Mouse (Mus musculus) thymus, adult 2 months (tissue): ENCODE data around the gene Gm11060.

Experiments
- CTCF ChIP-seq: fragments of 200-500 bp; IDR thresholded peaks from 2 replicates; pipeline ENCODE4 v1.5.1; 2012; ENCODE audit warnings: mild to moderate bottlenecking, control low read depth, low read length, moderate library complexity, borderline replicate concordance; ENCODE audit not compliant: control insufficient read depth, poor library complexity, insufficient read depth; ENCODE audit errors: extremely low read depth
- POLR2A ChIP-seq: fragments of 200-500 bp; IDR thresholded peaks from 2 replicates; pipeline ENCODE4 v1.6.1; 2012; ENCODE audit warnings: mild to moderate bottlenecking, low read length, control low read depth, moderate library complexity; ENCODE audit not compliant: control insufficient read depth, poor library complexity, insufficient read depth; ENCODE audit errors: extremely low read depth

- TF ChIP-seq POLR2A (no peak), CTCF (no peak)
Observed at GRCm38 (mm10) chr2:105126279-105126678, 34.5 kb downstream of the Gm11060 start, which contains the start of gene Wt1.
